ENCODE assay signal across 23 mouse cellular contexts in the genomic region with DNA sequence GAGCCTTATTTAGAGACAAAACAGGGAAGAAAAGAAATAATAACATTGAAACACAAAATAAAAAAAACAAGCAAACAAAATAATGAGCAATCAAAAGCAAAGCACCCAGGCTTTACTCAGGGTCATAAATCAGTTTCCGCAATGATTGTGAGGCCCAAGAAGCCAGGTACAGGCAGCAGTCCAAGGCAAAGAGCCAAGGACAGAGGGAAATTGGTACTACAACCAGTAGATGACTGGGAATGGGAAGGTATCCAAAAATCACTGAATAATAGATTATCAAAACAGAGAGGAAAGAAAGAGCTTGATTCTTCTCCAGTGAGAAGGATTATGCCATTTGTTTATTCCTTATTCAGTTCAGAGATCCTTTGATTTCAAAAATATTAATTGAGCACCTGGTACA.
DNase-seq lines count a peak whose midpoint lies in the region; ATAC-seq and TF ChIP-seq lines count a peak whose summit lies in the region.
"Had no signal": no experiment of that assay in that cellular context is flagged by ENCODE, and none has a peak within 500 bp of the region (broad histone marks: within the 10 kb centered on the region; RNA-seq: fewer than 3 reads in every experiment).

No protein-coding gene starts in this region.

- H3K27ac ChIP-seq in embryonic facial prominence, embryonic 14.5 days (replicated peaks; ENCODE audit: low read depth, low read length): no peak overlapping the region
- H3K27ac ChIP-seq in embryonic facial prominence, embryonic 10.5 days (replicated peaks): no peak overlapping the region
- H3K27ac ChIP-seq in lung, embryonic 14.5 days (ENCODE audit: low read depth): no peak overlapping the region
- H3K27ac ChIP-seq in hindbrain, embryonic 10.5 days: no peak overlapping the region
- H3K27ac ChIP-seq in midbrain, embryonic 10.5 days (replicated peaks): no peak overlapping the region
- H3K27ac ChIP-seq: forebrain, embryonic 10.5 days; heart, embryonic 10.5 days; kidney, embryonic 15.5 days; limb, embryonic 13.5 days; liver, embryonic 14.5 days; lung, embryonic 15.5 days; stomach, embryonic 15.5 days had no signal

- no peaks in the 10 kb centered on the region for H3K27me3 ChIP-seq in embryonic facial prominence, embryonic 14.5 days (replicated peaks; ENCODE audit: control insufficient read depth, insufficient read depth, low read length)
- H3K27me3 ChIP-seq in embryonic facial prominence, embryonic 10.5 days (replicated peaks; ENCODE audit: low read depth, poor library complexity, severe bottlenecking): no peaks in the 10 kb centered on the region
- no peaks in the 10 kb centered on the region for H3K27me3 ChIP-seq in lung, embryonic 14.5 days (ENCODE audit: insufficient read depth, low read length)
- H3K27me3 ChIP-seq in hindbrain, embryonic 10.5 days (ENCODE audit: insufficient read depth, poor library complexity, severe bottlenecking): no peaks in the 10 kb centered on the region
- H3K27me3 ChIP-seq in midbrain, embryonic 10.5 days (ENCODE audit: low read depth, poor library complexity, severe bottlenecking): no peaks in the 10 kb centered on the region
- H3K27me3 ChIP-seq: kidney, embryonic 15.5 days; limb, embryonic 13.5 days; lung, embryonic 15.5 days; stomach, embryonic 15.5 days had no signal

- ATAC-seq in embryonic facial prominence, embryonic 14.5 days (ENCODE audit: low read depth): no peak
- ATAC-seq in lung, embryonic 14.5 days (ENCODE audit: insufficient read depth): no peak
- ATAC-seq: intestine, postnatal 0 days; midbrain, embryonic 16.5 days had no signal

- 78% methylated on average over 1 of the region's 1 CpGs for WGBS in embryonic facial prominence, embryonic 14.5 days
- 93% methylated on average over 1 of the region's 1 CpGs for WGBS in embryonic facial prominence, embryonic 10.5 days
- 82% methylated on average over 1 of the region's 1 CpGs for WGBS in lung, embryonic 14.5 days
- WGBS in hindbrain, embryonic 10.5 days: 89% methylated on average over 1 of the region's 1 CpGs
- WGBS in midbrain, embryonic 10.5 days: 94% methylated on average over 1 of the region's 1 CpGs

- no peak for TF ChIP-seq CTCF in lung, embryonic 14.5 days (IDR thresholded peaks at IDR 0.05; ENCODE audit: low read depth)

- no peak overlapping the region for H3K9ac ChIP-seq in embryonic facial prominence, embryonic 14.5 days (ENCODE audit: low read depth, low read length)
- H3K9ac ChIP-seq in lung, embryonic 14.5 days: no peak overlapping the region
- H3K9ac ChIP-seq: kidney, embryonic 15.5 days; limb, embryonic 13.5 days; liver, embryonic 14.5 days; lung, embryonic 15.5 days; stomach, embryonic 15.5 days had no signal

- DNase-seq in embryonic facial prominence, embryonic 14.5 days (ENCODE audit: low spot score): peak; percentile 3
- DNase-seq in embryonic facial prominence, embryonic 10.5 days (ENCODE audit: low spot score): no peak
- DNase-seq in lung, embryonic 14.5 days: peak; percentile 21
- no peak for DNase-seq in lung, postnatal 10 days
- peak; percentile 6 for DNase-seq in adrenal gland, postnatal 14 days
- no peak for DNase-seq in hindbrain, embryonic 10.5 days (ENCODE audit: low spot score)
- DNase-seq in midbrain, embryonic 10.5 days (ENCODE audit: low spot score): no peak
- DNase-seq: cerebellum, adult 18-20 months; gastrocnemius, postnatal 10 days; heart, postnatal 4 days; kidney, postnatal 36 days; layer of hippocampus, postnatal 36 days; lung, postnatal 4 days; thymus, postnatal 25 days had no signal

- H3K4me3 ChIP-seq in embryonic facial prominence, embryonic 14.5 days (ENCODE audit: low read depth, low read length): no peak overlapping the region
- H3K4me3 ChIP-seq in embryonic facial prominence, embryonic 10.5 days: no peak overlapping the region
- H3K4me3 ChIP-seq in lung, embryonic 14.5 days (ENCODE audit: low read depth, low read length): no peak overlapping the region
- no peak overlapping the region for H3K4me3 ChIP-seq in hindbrain, embryonic 10.5 days
- no peak overlapping the region for H3K4me3 ChIP-seq in midbrain, embryonic 10.5 days
- H3K4me3 ChIP-seq: forebrain, embryonic 10.5 days; heart, embryonic 10.5 days; kidney, embryonic 15.5 days; limb, embryonic 13.5 days; lung, embryonic 15.5 days; stomach, embryonic 15.5 days had no signal

- H3K9me3 ChIP-seq in embryonic facial prominence, embryonic 14.5 days (ENCODE audit: control insufficient read depth, low read length): no peaks in the 10 kb centered on the region
- no peaks in the 10 kb centered on the region for H3K9me3 ChIP-seq in embryonic facial prominence, embryonic 10.5 days
- H3K9me3 ChIP-seq in lung, embryonic 14.5 days (ENCODE audit: low read depth, low read length): no peaks in the 10 kb centered on the region
- 0 out of 2 replicates have a peak, but pooled peaks cover 2% of the 10 kb centered on the region for H3K9me3 ChIP-seq in hindbrain, embryonic 10.5 days
- H3K9me3 ChIP-seq in midbrain, embryonic 10.5 days (replicated peaks): no peaks in the 10 kb centered on the region
- H3K9me3 ChIP-seq: forebrain, embryonic 10.5 days; heart, embryonic 10.5 days; kidney, embryonic 15.5 days; limb, embryonic 13.5 days; lung, embryonic 15.5 days; stomach, embryonic 15.5 days had no signal

- H3K36me3 ChIP-seq in embryonic facial prominence, embryonic 14.5 days (ENCODE audit: control insufficient read depth, insufficient read depth, low read length): no peaks in the 10 kb centered on the region
- H3K36me3 ChIP-seq in embryonic facial prominence, embryonic 10.5 days (replicated peaks): no peaks in the 10 kb centered on the region
- no peaks in the 10 kb centered on the region for H3K36me3 ChIP-seq in lung, embryonic 14.5 days (ENCODE audit: insufficient read depth)
- no peaks in the 10 kb centered on the region for H3K36me3 ChIP-seq in hindbrain, embryonic 10.5 days
- H3K36me3 ChIP-seq in midbrain, embryonic 10.5 days: no peaks in the 10 kb centered on the region
- H3K36me3 ChIP-seq: forebrain, embryonic 10.5 days; heart, embryonic 10.5 days; kidney, embryonic 15.5 days; limb, embryonic 13.5 days; lung, embryonic 15.5 days; stomach, embryonic 15.5 days had no signal

- no peak overlapping the region for H3K4me2 ChIP-seq in embryonic facial prominence, embryonic 14.5 days (ENCODE audit: low read depth, low read length)
- no peak overlapping the region for H3K4me2 ChIP-seq in lung, embryonic 14.5 days
- H3K4me2 ChIP-seq: kidney, embryonic 15.5 days; limb, embryonic 13.5 days; lung, embryonic 15.5 days; stomach, embryonic 15.5 days had no signal

- no peaks in the 10 kb centered on the region for H3K4me1 ChIP-seq in embryonic facial prominence, embryonic 14.5 days (ENCODE audit: control insufficient read depth, insufficient read depth, low read length)
- H3K4me1 ChIP-seq in embryonic facial prominence, embryonic 10.5 days: no peaks in the 10 kb centered on the region
- no peaks in the 10 kb centered on the region for H3K4me1 ChIP-seq in lung, embryonic 14.5 days (ENCODE audit: insufficient read depth)
- no peaks in the 10 kb centered on the region for H3K4me1 ChIP-seq in hindbrain, embryonic 10.5 days (replicated peaks)
- H3K4me1 ChIP-seq in midbrain, embryonic 10.5 days: no peaks in the 10 kb centered on the region
- H3K4me1 ChIP-seq: forebrain, embryonic 10.5 days; heart, embryonic 10.5 days; kidney, embryonic 15.5 days; limb, embryonic 13.5 days; lung, embryonic 15.5 days; stomach, embryonic 15.5 days had no signal

Comparison
In these comparisons a context has a peak if more than half of its experiments do, and no peak if none do; other contexts are left out.
1. DNase-seq: peak in embryonic facial prominence, embryonic 14.5 days (single experiment), lung, embryonic 14.5 days (single experiment) and adrenal gland, postnatal 14 days (single experiment); none in embryonic facial prominence, embryonic 10.5 days (single experiment), lung, postnatal 10 days (single experiment), hindbrain, embryonic 10.5 days (single experiment) and midbrain, embryonic 10.5 days (single experiment).